Mouse (Mus musculus) adrenal gland, postnatal 10 days (tissue): Measurements from ENCODE around the gene Notch2. TPM values are rescaled to one million over a fixed set of nuclear protein-coding genes. Genes with fewer than 3 reads are reported as not detected.

Experiments used
- DNase-seq: peaks from one replicate; pipeline ENCODE4 v3.0.0; 2021; ENCODE audit warnings: mixed read lengths
- total RNA-seq, 2 experiments: library from RNA; stranded (reverse); gene quantifications; 2 replicates each; pipeline ENCODE4 v1.2.3; 2021

Gene Notch2
- total RNA-seq, 2 experiments from 2014 or later = 37.0 to 48.5 TPM

GRCm38 (mm10) chr3:98157073-98157472 is 143.7 kb downstream of the Notch2 start:
- DNase-seq = no peak

GRCm38 (mm10) chr3:98157585-98157984 is 144.3 kb downstream of the Notch2 start:
- DNase-seq = no peak

GRCm38 (mm10) chr3:98158646-98159045 is 145.3 kb downstream of the Notch2 start:
- DNase-seq = no peak

- DNase-seq = no peak
Observed at GRCm38 (mm10) chr3:98159289-98159688, 146.0 kb downstream of the Notch2 start.

GRCm38 (mm10) chr3:98160330-98160729 is 147.0 kb downstream of the Notch2 start, which contains the start of gene Adam30:
TSS of gene Adam30 (plus strand) at chr3:98160630.
- no peak for DNase-seq

- peak; percentile 75 for DNase-seq
Observed at GRCm38 (mm10) chr3:98178340-98178739, 165.0 kb downstream of the Notch2 start.

- peak; percentile 48 for DNase-seq
Observed at GRCm38 (mm10) chr3:98180805-98181204, 167.5 kb downstream of the Notch2 start.

GRCm38 (mm10) chr3:98185163-98185714 is 171.9 kb downstream of the Notch2 start:
- DNase-seq = no peak

- no peak for DNase-seq
Observed at GRCm38 (mm10) chr3:98187777-98188176, 174.4 kb downstream of the Notch2 start.

- peak; percentile 2 for DNase-seq
Observed at GRCm38 (mm10) chr3:98197711-98198532, 184.6 kb downstream of the Notch2 start.

GRCm38 (mm10) chr3:98199747-98200146 is 186.4 kb downstream of the Notch2 start:
- no peak for DNase-seq

Other genes starting within 250 kb of the Notch2 start
- gene Pde4dip, start 124.8 kb upstream of the Notch2 start, total RNA-seq = 100 to 1,000 TPM in 1 of 2 experiments, 10 to 100 TPM in 1; 79.3 to 173 TPM
- 10 to 100 TPM; 78.5 to 85.2 TPM for gene Sec22b, start 112.3 kb upstream of the Notch2 start, total RNA-seq
- gene Adam30, start 147.1 kb downstream of the Notch2 start, total RNA-seq = not detected
- gene Reg4, start 208.6 kb downstream of the Notch2 start, total RNA-seq = not detected